Mouse (Mus musculus) olfactory bulb, adult 2 months (tissue): ENCODE measurements around the gene Bend6. TPM values are rescaled to one million over a fixed set of nuclear protein-coding genes. Genes with fewer than 3 reads are reported as not detected.
"Not testable (repeated sequence)": the region's sequence is repeated elsewhere in the genome, so short reads cannot be mapped to it uniquely, and the experiment has no call there.

Source experiments
- H3K27ac ChIP-seq: fragments of 200-500 bp; 2 replicates; pipeline ENCODE4 v1.5.1; 2012; ENCODE audit warnings: low read depth, low read length; ENCODE audit not compliant: insufficient read depth
- H3K4me1 ChIP-seq: fragments of 200-500 bp; 2 replicates; pipeline ENCODE4 v1.6.1; 2012; ENCODE audit warnings: low read length; ENCODE audit not compliant: control insufficient read depth, insufficient read depth
- H3K4me3 ChIP-seq: fragments of 200-500 bp; 2 replicates; pipeline ENCODE4 v1.5.1; 2012; ENCODE audit warnings: mild to moderate bottlenecking, low read depth, low read length, moderate library complexity; ENCODE audit not compliant: insufficient read depth
- CTCF ChIP-seq: fragments of 200-500 bp; IDR thresholded peaks from 2 replicates; pipeline ENCODE4 v1.5.1; 2012; ENCODE audit warnings: low read depth, mild to moderate bottlenecking, low read length, moderate library complexity; ENCODE audit not compliant: insufficient read depth
- POLR2A ChIP-seq: fragments of 200-500 bp; IDR thresholded peaks from 2 replicates; pipeline ENCODE4 v1.6.1; 2012; ENCODE audit warnings: mild to moderate bottlenecking, low read depth, low read length, moderate library complexity; ENCODE audit not compliant: insufficient read depth
- WGBS: fragments of 180-500 bp; shearing (Covaris S2); methylation state at CpG from one replicate; pipeline ENCODE4 v1.1.7; 2018; 5-methylcytosine and 5-hydroxymethylcytosine counted together
- polyA plus RNA-seq: library from polyadenylated mRNA; stranded (reverse); fragments of >200 nt; gene quantifications from 2 replicates; pipeline ENCODE4 v1.2.4, GENCODE M21; 2012; ENCODE audit warnings: low replicate concordance; ENCODE audit not compliant: missing spikeins, insufficient read depth, insufficient read length

Bend6 gene
- polyA plus RNA-seq, 1 experiment = not detected

DNA sequence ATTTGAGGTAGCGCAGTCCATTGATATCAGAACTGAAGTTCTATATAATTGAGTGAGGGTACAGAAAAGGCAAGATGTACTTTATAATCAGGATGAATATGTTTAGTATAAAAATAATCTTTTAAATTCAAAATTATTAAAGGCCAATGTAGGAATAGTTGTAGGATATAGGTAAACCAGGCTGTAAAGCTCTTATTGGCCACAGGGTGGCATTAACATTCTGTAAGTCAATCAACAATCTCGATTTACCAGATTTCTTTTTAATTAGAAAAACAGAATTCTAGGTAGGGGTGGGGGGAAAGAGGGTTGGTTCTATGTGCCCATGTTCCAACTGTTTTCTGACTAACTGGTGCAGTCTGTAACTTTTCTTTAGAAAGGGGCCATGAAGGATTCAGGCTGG lies 60.8 kb downstream of the Bend6 start:
- Histone ChIP-seq H3K4me3 (no peak overlapping the region), H3K27ac (no peak overlapping the region), H3K4me1 (no peaks in the 10 kb centered on the region)
- TF ChIP-seq CTCF (no peak), POLR2A (no peak)
- 94% methylated on average over 2 of the region's 2 CpGs for WGBS

DNA sequence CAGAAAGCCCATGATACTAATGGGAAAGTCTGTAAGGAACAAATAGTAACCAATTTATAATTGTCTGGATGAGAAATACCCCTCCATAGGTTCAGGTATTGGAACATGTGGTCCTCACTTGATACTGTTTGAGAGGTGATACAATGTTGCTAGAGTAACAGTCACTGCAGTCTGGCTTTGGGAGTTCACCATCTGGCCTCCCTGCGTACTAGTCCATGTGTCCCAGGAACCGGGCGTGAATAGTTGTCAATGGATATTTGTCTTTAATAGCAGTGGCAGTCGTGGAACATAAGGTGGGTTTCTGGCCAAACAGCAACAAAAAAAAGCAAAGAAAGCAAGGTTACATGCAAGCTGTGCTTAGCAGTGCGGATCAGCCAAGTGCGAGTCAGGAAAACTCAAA lies 63.8 kb downstream of the Bend6 start:
- H3K27ac ChIP-seq = no peak overlapping the region
- no peak overlapping the region for H3K4me3 ChIP-seq
- WGBS = 72% methylated on average over 6 of the region's 6 CpGs
- no peaks in the 10 kb centered on the region for H3K4me1 ChIP-seq
- TF ChIP-seq POLR2A (no peak), CTCF (no peak)

DNA sequence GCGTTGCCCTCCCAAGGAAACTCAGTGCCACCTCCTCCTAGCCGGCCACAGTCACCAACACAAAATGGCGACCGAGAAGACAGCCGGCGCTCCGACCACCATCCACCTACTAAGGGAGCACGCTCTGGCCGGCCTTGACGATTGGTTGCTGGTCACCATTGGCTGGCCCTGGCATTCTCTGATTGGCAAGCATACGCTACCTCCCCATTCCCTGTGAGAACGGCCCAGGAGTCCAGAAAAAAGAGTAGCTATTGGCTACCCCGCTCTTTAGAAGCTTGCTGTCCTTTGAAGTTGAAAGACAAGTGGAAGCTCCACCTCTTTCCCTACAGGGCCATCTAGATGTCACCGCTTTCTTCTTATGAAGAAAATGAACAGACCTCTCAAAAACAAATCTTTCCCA lies 68.7 kb downstream of the Bend6 start:
- 96% methylated on average over 14 of the region's 14 CpGs for WGBS
- not testable (repeated sequence) for H3K27ac ChIP-seq, H3K4me3 ChIP-seq, H3K4me1 ChIP-seq

DNA sequence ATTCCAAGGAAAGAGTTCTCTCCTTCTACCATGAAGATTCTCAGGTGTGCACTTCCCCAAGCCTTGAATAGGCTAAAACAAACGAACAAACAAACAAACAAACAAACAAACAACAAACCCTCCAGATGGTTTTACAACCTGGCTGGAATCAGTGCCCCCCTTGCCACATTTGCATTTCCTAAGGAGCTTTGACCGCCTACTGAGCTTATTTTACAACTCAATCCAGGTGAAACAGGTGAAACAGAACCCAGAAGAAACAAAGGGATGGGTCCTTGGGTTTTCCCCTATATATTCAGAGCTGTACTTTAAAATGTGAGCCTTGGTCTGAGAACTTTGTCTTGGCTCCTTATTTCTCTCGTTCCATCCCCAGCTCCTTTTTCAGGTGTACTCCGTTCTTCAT lies 77.0 kb downstream of the Bend6 start:
- Histone ChIP-seq H3K4me3 (no peak overlapping the region), H3K27ac (no peak overlapping the region), H3K4me1 (no peaks in the 10 kb centered on the region)
- 77% methylated on average over 4 of the region's 4 CpGs for WGBS
- TF ChIP-seq CTCF (no peak), POLR2A (no peak)

DNA sequence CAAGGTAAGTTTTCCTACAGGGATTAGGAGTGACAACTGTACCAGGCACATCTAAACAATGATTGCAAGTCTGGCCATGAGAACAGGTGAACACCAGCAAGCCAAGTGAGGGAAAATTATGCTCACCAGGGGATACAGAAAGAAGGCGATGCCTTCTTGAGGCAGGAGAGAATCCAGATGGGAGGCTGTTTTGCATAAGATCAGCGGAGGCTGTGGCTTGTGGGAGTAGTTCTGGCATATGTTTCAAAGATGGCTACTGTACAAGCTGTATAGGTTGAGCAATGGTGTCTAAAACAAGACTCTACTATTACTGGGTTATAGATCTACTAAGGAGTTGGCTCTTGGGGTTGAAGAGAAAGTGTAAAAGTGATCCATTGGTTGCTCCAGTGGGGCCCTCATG lies 89.7 kb downstream of the Bend6 start:
- 85% methylated on average over 2 of the region's 2 CpGs for WGBS
- Histone ChIP-seq H3K4me1 (no peaks in the 10 kb centered on the region), H3K27ac (no peak overlapping the region), H3K4me3 (no peak overlapping the region)
- no peak for TF ChIP-seq CTCF
- TF ChIP-seq POLR2A = no peak

DNA sequence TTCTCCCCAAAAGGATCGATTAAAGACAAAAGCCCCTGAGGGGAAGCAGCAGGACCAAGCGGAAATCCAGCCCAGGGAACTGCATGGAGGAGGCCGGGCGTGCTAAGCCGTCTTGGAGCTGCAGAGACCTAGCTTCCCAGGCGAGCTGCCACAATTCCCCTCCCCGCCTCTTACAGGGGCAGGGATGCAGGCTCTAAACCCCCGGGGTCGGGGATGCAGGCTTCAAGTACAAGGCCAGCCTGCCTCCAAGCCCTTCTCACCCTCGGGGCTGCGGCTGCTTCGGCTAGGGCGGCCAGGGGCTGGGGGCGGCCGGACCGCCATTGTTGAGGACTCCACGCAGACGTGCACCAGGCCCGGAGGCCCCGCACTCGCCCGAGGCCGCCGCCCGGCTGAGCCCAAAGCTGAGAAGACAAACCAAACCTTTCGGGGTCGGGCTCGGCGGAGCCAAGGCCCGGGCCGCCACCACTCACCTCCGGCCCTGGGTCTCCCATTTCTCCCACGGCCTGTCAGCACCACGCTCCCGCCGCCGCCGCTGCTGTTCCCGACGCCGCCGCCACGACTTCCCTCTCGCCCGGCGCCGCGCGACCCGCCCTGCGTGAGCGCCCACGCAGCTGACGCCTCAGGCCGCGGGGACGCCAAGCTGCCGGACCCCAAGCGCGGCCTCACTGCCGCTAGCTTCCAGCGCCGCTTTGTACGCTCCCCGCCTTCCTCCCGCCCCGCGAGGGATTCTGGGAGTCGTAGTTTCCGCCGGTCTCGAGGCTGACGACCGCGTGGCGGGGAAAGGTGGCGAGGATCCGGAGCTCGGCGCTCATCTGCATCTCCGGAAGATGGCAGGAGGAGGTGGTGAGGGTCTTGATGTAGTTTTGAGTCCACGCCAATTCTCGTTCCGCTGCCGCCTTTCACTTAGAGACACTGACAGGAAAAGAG lies 93.5 kb downstream of the Bend6 start, which contains the start of gene Zfp451:
Gene Zfp451, minus strand, starts transcription at position 728 of the 927 bp plus-strand sequence.
- WGBS = under 1% methylated on average over 85 of the region's 85 CpGs
- Histone ChIP-seq H3K27ac (peak within 1 kb of the TSS; percentile 63), H3K4me1 (no peaks in the 10 kb centered on the region), H3K4me3 (peak within 1 kb of the TSS; percentile 88)
- TF ChIP-seq POLR2A (peak; percentile 77), CTCF (no peak)

DNA sequence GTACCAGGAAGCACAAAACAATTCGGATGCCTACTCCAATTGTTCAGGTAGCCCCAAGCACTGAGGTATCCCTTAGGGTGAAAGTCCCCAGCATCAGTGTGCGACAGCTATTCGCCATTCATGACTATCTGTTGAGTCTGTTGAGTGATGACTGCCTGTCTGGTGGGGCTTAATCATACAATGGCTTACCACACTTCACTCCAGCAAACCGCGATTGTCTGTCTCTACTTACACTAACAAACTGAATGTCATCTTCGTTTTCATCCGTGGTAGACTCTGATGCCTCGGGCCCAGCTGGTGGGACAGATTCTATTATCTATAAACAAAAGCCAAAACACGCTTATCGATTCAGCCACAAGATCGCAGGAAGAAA lies 94.1 kb downstream of the Bend6 start:
- TF ChIP-seq CTCF (no peak), POLR2A (no peak)
- WGBS = 3% methylated on average over 11 of the region's 11 CpGs
- Histone ChIP-seq H3K4me1 (no peaks in the 10 kb centered on the region), H3K27ac (no peak overlapping the region), H3K4me3 (peak overlapping the region; percentile 88)

DNA sequence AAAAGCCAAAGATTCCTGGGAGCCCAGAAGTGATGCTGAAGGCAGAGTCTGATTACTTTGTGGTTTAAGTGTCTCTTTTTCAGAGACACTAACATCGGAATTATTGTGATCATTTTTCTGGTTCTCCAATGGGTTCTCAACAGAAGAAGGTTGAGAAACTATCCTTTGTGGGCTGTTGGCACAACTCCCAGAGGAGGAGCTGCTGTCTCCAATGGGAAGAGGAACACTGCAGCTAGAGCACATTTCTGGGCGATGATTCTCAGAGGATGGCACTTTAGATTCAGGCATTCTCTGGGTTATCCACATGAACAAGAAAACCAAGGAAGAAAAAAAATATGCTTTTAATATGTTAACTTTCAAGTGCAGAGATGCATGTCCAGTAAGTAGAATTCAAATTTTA lies 104.3 kb downstream of the Bend6 start:
- no peak overlapping the region for H3K4me3 ChIP-seq
- no peak overlapping the region for H3K27ac ChIP-seq
- TF ChIP-seq CTCF (no peak), POLR2A (no peak)
- 46% methylated on average over 2 of the region's 2 CpGs for WGBS
- no peaks in the 10 kb centered on the region for H3K4me1 ChIP-seq

Other genes with a start within 250 kb of the Bend6 start
- gene Prim2, start 238.0 kb downstream of the Bend6 start, polyA plus RNA-seq = not detected in 2 replicates
- not detected in 2 replicates for gene Rab23, start 187.9 kb downstream of the Bend6 start, polyA plus RNA-seq
- not detected in 2 replicates for gene Bag2, start 150.0 kb downstream of the Bend6 start, polyA plus RNA-seq
- gene Zfp451, start 93.2 kb downstream of the Bend6 start, polyA plus RNA-seq = 64.0 TPM in 1 of 2 replicates, not detected in the other
- 152 and 197 TPM in 2 replicates for gene Dst, start 409 bp upstream of the Bend6 start, polyA plus RNA-seq